Mouse (Mus musculus) liver, adult 2 months (tissue): ENCODE data around the gene C2cd5. TPM values are rescaled to one million over a fixed set of nuclear protein-coding genes. Genes with fewer than 3 reads are reported as not detected.
"Not testable (repeated sequence)": the region's sequence is repeated elsewhere in the genome, so short reads cannot be mapped to it uniquely, and the experiment has no call there.

Source experiments
- DNase-seq: peaks from one replicate; pipeline ENCODE4 v3.0.0-alpha.2; 2011; ENCODE audit warnings: low read depth, low spot score; ENCODE audit errors: extremely low read depth
- H3K27ac ChIP-seq: fragments of 200-500 bp; replicated peaks from 2 replicates; pipeline ENCODE4 v1.5.1; 2012; ENCODE audit warnings: low read depth, mild to moderate bottlenecking, control low read depth, inconsistent platforms, low read length; ENCODE audit not compliant: insufficient read depth
- H3K27me3 ChIP-seq: fragments of 200-500 bp; 2 replicates; pipeline ENCODE4 v1.6.1; 2012; ENCODE audit warnings: mild to moderate bottlenecking, moderate library complexity, low read length, inconsistent platforms; ENCODE audit not compliant: control insufficient read depth, insufficient read depth
- H3K36me3 ChIP-seq: fragments of 200-500 bp; 2 replicates; pipeline ENCODE4 v1.6.1; 2012; ENCODE audit warnings: low read length, inconsistent platforms; ENCODE audit not compliant: control insufficient read depth, insufficient read depth
- H3K4me1 ChIP-seq: fragments of 200-500 bp; 2 replicates; pipeline ENCODE4 v1.6.1; 2011; ENCODE audit warnings: low read length; ENCODE audit not compliant: control insufficient read depth, insufficient read depth
- H3K4me3 ChIP-seq: fragments of 200-500 bp; 2 replicates; pipeline ENCODE4 v1.5.1; 2011; ENCODE audit warnings: low read depth, mild to moderate bottlenecking, control low read depth, low read length, moderate library complexity; ENCODE audit not compliant: insufficient read depth
- H3K79me2 ChIP-seq: fragments of 200-500 bp; 2 replicates; pipeline ENCODE4 v1.6.1; 2012; ENCODE audit warnings: inconsistent platforms, mild to moderate bottlenecking, low read length, moderate library complexity; ENCODE audit not compliant: control insufficient read depth, insufficient read depth
- H3K9ac ChIP-seq: fragments of 200-500 bp; 2 replicates; pipeline ENCODE4 v1.6.1; 2012; ENCODE audit warnings: low read depth, mild to moderate bottlenecking, control low read depth, inconsistent platforms, low read length
- CTCF ChIP-seq: fragments of 200-500 bp; IDR thresholded peaks from 2 replicates; pipeline ENCODE4 v1.5.1; 2011; ENCODE audit warnings: low read depth, low read length, control low read depth
- POLR2A ChIP-seq: fragments of 200-500 bp; IDR thresholded peaks from 2 replicates; pipeline ENCODE4 v1.6.1; 2011; ENCODE audit warnings: low read length, control low read depth; ENCODE audit not compliant: insufficient read depth; ENCODE audit errors: extremely low read depth
- WGBS: fragments of 180-500 bp; shearing (Covaris S2); methylation state at CpG from one replicate; pipeline ENCODE4 v1.1.7; 2018; 5-methylcytosine and 5-hydroxymethylcytosine counted together
- polyA plus RNA-seq: library from polyadenylated mRNA; depleted of rRNA; stranded (reverse); fragments of >200 nt; gene quantifications from 2 replicates; pipeline ENCODE4 v1.2.3, GENCODE M21; 2012
- total RNA-seq: library from RNA; depleted of rRNA; stranded (reverse); fragments of >200 nt; gene quantifications from 2 replicates; pipeline ENCODE4 v1.2.3, GENCODE M21; 2014

Gene C2cd5
- total and polyA plus RNA-seq, 2 experiments, result 3.2 to 4.1 TPM

- H3K27me3 ChIP-seq, result no peaks in the 10 kb centered on the region
- no peaks in the 10 kb centered on the region for H3K36me3 ChIP-seq
- DNase-seq, result no peak
- TF ChIP-seq POLR2A, result no peak
- TF ChIP-seq CTCF, result no peak
- 92% methylated on average over 9 of the region's 9 CpGs for WGBS
- H3K4me3 ChIP-seq, result no peak overlapping the region
- no peaks in the 10 kb centered on the region for H3K4me1 ChIP-seq
- no peak overlapping the region for H3K27ac ChIP-seq
- no peaks in the 10 kb centered on the region for H3K79me2 ChIP-seq
- no peak overlapping the region for H3K9ac ChIP-seq
These were observed 43.4 kb upstream of the C2cd5 start for GRCm38 (mm10) chr6:143143321-143143720.

GRCm38 (mm10) chr6:143142861-143143260 lies 42.9 kb upstream of the C2cd5 start:
- no peaks in the 10 kb centered on the region for H3K4me1 ChIP-seq
- TF ChIP-seq CTCF (no peak), POLR2A (no peak)
- WGBS, result 95% methylated on average over 4 of the region's 4 CpGs
- H3K27ac ChIP-seq, result no peak overlapping the region
- no peak for DNase-seq
- no peak overlapping the region for H3K9ac ChIP-seq
- no peaks in the 10 kb centered on the region for H3K27me3 ChIP-seq
- no peaks in the 10 kb centered on the region for H3K79me2 ChIP-seq
- no peak overlapping the region for H3K4me3 ChIP-seq
- H3K36me3 ChIP-seq, result no peaks in the 10 kb centered on the region

- not testable (repeated sequence) for DNase-seq, H3K36me3 ChIP-seq, H3K79me2 ChIP-seq, H3K4me3 ChIP-seq, H3K27me3 ChIP-seq, H3K9ac ChIP-seq, H3K27ac ChIP-seq, H3K4me1 ChIP-seq
- WGBS, result 85% methylated on average over 10 of the region's 10 CpGs
These were observed 42.0 kb upstream of the C2cd5 start for GRCm38 (mm10) chr6:143141624-143142592.

GRCm38 (mm10) chr6:143140884-143141283 lies 40.9 kb upstream of the C2cd5 start:
- H3K27ac ChIP-seq, result no peak overlapping the region
- H3K4me1 ChIP-seq, result no peaks in the 10 kb centered on the region
- H3K4me3 ChIP-seq, result no peak overlapping the region
- no peak for DNase-seq
- TF ChIP-seq CTCF (no peak), POLR2A (no peak)
- H3K36me3 ChIP-seq, result no peaks in the 10 kb centered on the region
- H3K9ac ChIP-seq, result no peak overlapping the region
- H3K79me2 ChIP-seq, result no peaks in the 10 kb centered on the region
- H3K27me3 ChIP-seq, result no peaks in the 10 kb centered on the region
- 86% methylated on average over 9 of the region's 9 CpGs for WGBS

GRCm38 (mm10) chr6:143139417-143139816 lies 39.5 kb upstream of the C2cd5 start:
- Histone ChIP-seq H3K79me2 (no peaks in the 10 kb centered on the region), H3K27me3 (no peaks in the 10 kb centered on the region), H3K36me3 (no peaks in the 10 kb centered on the region), H3K27ac (no peak overlapping the region), H3K4me1 (no peaks in the 10 kb centered on the region), H3K4me3 (no peak overlapping the region), H3K9ac (no peak overlapping the region)
- DNase-seq, result no peak
- no peak for TF ChIP-seq POLR2A
- TF ChIP-seq CTCF, result no peak
- 79% methylated on average over 2 of the region's 2 CpGs for WGBS

GRCm38 (mm10) chr6:143137341-143137740 lies 37.4 kb upstream of the C2cd5 start:
- Histone ChIP-seq H3K9ac (no peak overlapping the region), H3K4me1 (peaks cover 2% of the 10 kb centered on the region; the same call in 1 of the 2 replicates), H3K36me3 (no peaks in the 10 kb centered on the region), H3K79me2 (no peaks in the 10 kb centered on the region), H3K4me3 (no peak overlapping the region), H3K27ac (no peak overlapping the region), H3K27me3 (no peaks in the 10 kb centered on the region)
- no peak for DNase-seq
- TF ChIP-seq POLR2A (no peak), CTCF (no peak)
- WGBS, result 60% methylated on average over 5 of the region's 5 CpGs
